Mouse (Mus musculus): ENCODE measurements around the gene BC030499.

- TF ChIP-seq POLR2A (IDR thresholded peaks at IDR 0.05; ENCODE audit: insufficient read depth, low read length): no peak
- no peak for TF ChIP-seq CTCF (IDR thresholded peaks at IDR 0.05; ENCODE audit: low read depth, low read length)
Measured at GRCm38 (mm10) chr11:78275596-78275995, 15.0 kb upstream of the BC030499 start.

Measured in ES-Bruce4 (cell line).